Mouse (Mus musculus) gastrocnemius, adult 2 months (tissue): ENCODE data around the gene Mxd3. TPM values are rescaled to one million over a fixed set of nuclear protein-coding genes. Genes with fewer than 3 reads are reported as not detected.

Experiments used
- DNase-seq: peaks from one replicate; pipeline ENCODE4 v3.0.0; 2022
- H3K27ac ChIP-seq: fragments of 200-600 bp; 2 replicates; pipeline ENCODE4 v1.8.1; 2022; ENCODE audit warnings: mild to moderate bottlenecking
- H3K4me3 ChIP-seq: fragments of 200-600 bp; 2 replicates; pipeline ENCODE4 v1.8.1; 2022; ENCODE audit warnings: mild to moderate bottlenecking, moderate library complexity
- CTCF ChIP-seq: fragments of 200-600 bp; IDR thresholded peaks from 2 replicates; pipeline ENCODE4 v1.8.1; 2022; ENCODE audit warnings: antibody characterized with exemption, mild to moderate bottlenecking, moderate library complexity
- intact Hi-C: fragments of 180-260 bp; cut with DNase I; formaldehyde crosslinking; loops from one replicate; pipeline ENCODE4 v1.15.1; 2025
- total RNA-seq, 2 experiments: library from RNA; stranded (reverse); gene quantifications; 2 replicates each; pipeline ENCODE4 v1.2.3; 2021

The Mxd3 gene
- total RNA-seq, 2 experiments from 2014 or later: not detected

GRCm38 (mm10) chr13:55327633-55328032 is 2.0 kb downstream of the Mxd3 start:
- intact Hi-C loops: no loop called here
- no peak overlapping the region for H3K27ac ChIP-seq
- peak; percentile 85 for TF ChIP-seq CTCF
- peak; percentile 83 for DNase-seq
- no peak overlapping the region for H3K4me3 ChIP-seq

DNA sequence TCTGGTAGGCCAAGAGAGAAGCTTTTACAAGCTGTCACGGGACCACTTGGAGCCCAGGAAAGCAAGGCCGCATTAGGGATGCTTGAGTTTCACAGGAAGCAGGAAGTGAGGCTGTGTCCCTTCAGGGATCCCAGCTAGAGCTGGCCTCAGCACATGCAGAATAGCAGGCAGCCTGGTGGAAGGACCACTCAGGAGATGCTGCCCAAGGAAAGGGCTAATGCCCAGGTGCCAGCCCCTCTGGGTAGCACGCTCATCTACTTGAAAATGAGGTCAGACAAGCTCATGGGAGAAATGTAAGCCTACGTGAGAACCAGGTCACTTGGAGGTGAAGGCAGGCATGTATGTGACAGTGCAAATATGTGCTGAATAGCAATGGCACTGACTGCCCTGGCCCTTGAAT is 2.5 kb downstream of the Mxd3 start:
- TF ChIP-seq CTCF: no peak
- no peak overlapping the region for H3K27ac ChIP-seq
- intact Hi-C loops: no loop called here
- H3K4me3 ChIP-seq: no peak overlapping the region
- no peak for DNase-seq

DNA sequence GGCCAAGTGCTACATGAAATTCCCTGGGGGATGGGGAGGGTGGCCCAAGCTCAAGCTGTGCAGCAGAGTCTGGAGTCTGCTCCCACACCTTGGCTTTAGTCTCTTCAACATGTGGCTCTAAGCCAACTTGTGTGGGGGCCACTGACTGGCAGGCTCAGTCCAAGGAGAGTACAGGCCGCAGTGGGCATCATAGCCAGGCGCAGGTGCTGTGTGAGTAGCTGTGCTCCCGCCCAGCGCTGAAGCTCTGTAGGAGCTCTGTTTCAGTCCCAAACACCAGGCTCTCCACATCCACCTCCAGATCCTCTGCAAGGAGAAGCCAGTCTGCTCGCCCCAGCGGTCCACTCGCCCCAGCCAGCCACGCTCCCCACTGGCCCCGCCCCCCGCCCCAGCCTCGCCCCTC is 4.0 kb downstream of the Mxd3 start:
- intact Hi-C loops: no loop called here
- H3K27ac ChIP-seq: no peak overlapping the region
- TF ChIP-seq CTCF: no peak
- no peak for DNase-seq
- no peak overlapping the region for H3K4me3 ChIP-seq

DNA sequence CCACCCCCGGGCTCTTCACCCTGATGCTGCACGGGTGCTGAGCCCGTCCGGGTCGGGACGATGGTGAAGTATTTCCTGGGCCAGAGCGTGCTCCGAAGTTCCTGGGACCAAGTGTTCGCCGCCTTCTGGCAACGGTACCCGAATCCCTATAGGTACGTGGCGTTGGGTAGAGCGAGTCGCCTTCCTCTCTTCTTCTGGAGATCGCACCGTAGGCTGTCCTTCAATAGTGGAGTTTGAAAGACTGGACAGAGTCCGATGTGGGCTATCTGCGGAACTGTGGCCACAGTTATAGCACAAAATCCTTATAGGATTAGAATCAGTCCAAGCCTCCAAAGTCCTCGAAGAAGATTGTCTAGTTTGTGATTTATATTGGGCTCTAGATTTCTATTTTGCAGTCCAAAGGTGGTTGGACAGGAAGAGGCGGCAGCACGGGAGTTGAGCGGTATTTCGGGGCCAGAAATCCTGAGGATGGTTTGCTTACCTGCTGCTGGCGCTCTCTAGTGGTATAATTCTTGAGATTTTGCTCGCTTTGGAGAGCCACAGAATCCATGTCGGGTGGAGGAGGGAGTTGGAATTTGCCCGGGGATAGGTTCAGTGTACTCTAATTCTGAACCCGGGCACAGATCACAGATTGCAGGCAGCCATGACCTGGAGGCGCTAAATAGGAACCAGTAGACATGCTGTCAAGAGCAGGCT is 7.3 kb downstream of the Mxd3 start:
- Histone ChIP-seq H3K4me3 (peak overlapping the region; percentile 81), H3K27ac (peak overlapping the region; percentile 88)
- TF ChIP-seq CTCF: peak; percentile 37
- intact Hi-C loops: no loop called here
- DNase-seq: no peak

GRCm38 (mm10) chr13:55321434-55322129 is 8.0 kb downstream of the Mxd3 start, which contains the start of gene Rab24:
Gene Rab24 (minus strand): TSS chr13:55321946.
- no peak for TF ChIP-seq CTCF
- peak; percentile 93 for DNase-seq
- H3K4me3 ChIP-seq: peak within 1 kb of the TSS; percentile 81
- peak within 1 kb of the TSS; percentile 88 for H3K27ac ChIP-seq
- intact Hi-C loops: no loop called here

DNA sequence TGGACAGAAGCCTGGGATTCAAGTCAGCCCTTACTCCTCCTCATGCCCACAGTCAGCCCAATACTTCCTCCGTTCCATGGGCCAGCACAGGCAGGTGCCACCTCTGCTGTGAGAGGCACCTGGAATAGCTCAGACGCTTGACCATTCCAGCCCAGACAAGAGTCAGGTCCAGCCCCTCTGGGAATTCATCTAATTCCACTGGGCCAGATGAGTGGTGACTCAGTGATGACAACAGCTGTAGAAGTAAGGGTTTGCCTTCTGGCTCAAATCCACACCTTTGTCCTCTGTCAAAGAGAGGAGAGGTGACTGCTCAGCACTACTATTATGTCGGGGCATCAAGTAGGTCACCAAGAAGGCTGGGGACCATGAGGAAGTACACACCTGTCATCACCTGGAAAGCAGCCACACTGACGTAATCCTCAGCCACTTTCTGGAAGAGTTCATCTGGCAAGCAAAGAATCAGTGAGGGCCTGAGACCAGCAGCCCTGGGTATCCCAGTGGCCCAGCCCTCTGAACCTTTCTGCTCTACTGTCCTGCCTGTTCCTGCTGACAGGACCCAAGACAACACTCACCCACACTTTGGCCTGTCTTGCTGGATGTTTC is 9.6 kb downstream of the Mxd3 start, which contains the start of gene Prelid1:
TSS of gene Prelid1 (plus strand) at position 570 of the 603 bp plus-strand sequence.
- TF ChIP-seq CTCF: no peak
- Histone ChIP-seq H3K4me3 (peak within 1 kb of the TSS; percentile 81), H3K27ac (peak within 1 kb of the TSS; percentile 88)
- no peak for DNase-seq
- intact Hi-C loops: no loop called here

- no peak for DNase-seq
- no peak for TF ChIP-seq CTCF
- H3K27ac ChIP-seq: no peak overlapping the region
- H3K4me3 ChIP-seq: no peak overlapping the region
- intact Hi-C loops: no loop called here
Observed at GRCm38 (mm10) chr13:55318351-55318750, 11.3 kb downstream of the Mxd3 start.

DNA sequence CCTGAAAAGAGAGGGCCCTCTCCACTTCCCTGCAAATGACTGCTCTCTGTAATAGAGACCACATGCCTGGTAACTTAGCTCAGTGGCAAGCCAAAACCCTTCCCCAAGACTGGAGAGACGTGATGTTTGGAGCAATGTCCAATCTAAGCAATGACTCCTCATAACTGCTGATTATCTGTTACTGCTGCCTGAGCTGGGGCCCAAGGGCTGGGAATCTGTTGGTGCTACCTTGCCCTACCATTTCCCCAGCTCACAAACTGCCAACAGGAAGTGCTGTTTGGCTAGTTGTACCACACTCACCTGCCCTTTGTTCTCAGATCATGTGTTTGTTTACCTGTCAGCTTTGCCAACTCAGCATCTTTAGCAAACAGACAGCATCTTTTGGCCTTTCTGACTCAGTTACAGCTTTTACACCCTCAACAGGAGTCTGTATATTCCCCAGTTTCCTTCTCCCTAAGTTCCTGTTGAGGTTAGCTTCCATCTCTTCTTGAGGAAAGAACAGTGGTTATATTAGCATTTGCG is 14.7 kb downstream of the Mxd3 start:
- no peak for DNase-seq
- no peak overlapping the region for H3K27ac ChIP-seq
- H3K4me3 ChIP-seq: no peak overlapping the region
- no peak for TF ChIP-seq CTCF
- intact Hi-C loops: no loop called here

DNA sequence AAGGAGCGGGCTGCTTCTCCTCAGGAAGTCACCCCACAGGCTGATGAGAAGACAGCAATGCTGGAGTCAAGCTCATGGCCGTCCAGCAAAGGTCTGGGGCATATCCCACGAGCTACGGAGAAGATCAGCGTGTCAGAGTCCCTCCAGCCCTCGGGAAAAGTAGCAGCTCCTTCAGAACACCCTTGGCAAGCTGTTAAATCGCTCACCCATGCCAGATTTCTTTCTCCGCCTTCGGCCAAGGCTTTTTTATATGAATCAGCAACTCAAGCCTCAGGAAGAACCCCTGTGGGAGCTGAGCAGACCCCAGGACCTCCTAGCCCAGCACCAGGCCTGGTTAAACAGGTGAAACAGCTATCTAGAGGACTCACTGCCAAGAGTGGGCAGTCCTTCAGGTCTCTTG is 16.6 kb downstream of the Mxd3 start:
- no peak overlapping the region for H3K27ac ChIP-seq
- H3K4me3 ChIP-seq: no peak overlapping the region
- intact Hi-C loops: no loop called here
- TF ChIP-seq CTCF: no peak
- DNase-seq: no peak

DNA sequence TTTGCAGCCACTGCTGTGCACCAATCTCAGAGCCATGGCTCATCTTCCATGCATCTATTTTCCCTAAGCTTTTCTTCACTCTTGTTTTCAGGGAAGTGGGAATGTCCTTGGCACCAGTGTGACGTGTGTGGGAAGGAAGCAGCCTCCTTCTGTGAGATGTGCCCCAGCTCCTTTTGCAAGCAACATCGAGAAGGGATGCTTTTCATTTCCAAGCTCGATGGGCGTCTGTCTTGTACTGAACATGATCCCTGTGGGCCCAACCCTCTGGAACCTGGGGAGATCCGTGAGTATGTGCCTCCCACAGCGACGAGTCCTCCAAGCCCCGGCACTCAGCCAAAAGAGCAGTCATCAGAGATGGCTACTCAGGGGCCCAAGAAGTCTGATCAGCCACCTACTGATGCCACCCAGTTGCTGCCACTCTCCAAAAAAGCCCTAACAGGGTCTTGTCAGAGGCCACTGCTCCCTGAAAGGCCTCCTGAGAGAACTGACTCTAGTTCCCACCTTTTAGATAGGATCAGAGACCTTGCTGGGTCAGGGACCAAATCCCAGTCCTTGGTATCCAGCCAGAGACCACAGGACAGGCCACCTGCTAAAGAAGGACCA is 17.5 kb downstream of the Mxd3 start:
- H3K27ac ChIP-seq: no peak overlapping the region
- DNase-seq: no peak
- no peak overlapping the region for H3K4me3 ChIP-seq
- intact Hi-C loops: no loop called here
- TF ChIP-seq CTCF: no peak

GRCm38 (mm10) chr13:55300913-55301312 is 28.7 kb downstream of the Mxd3 start:
- TF ChIP-seq CTCF: no peak
- DNase-seq: no peak
- H3K27ac ChIP-seq: no peak overlapping the region
- H3K4me3 ChIP-seq: no peak overlapping the region
- intact Hi-C loops: no loop called here

GRCm38 (mm10) chr13:55296760-55297159 is 32.9 kb downstream of the Mxd3 start:
- Histone ChIP-seq H3K27ac (no peak overlapping the region), H3K4me3 (no peak overlapping the region)
- TF ChIP-seq CTCF: no peak
- intact Hi-C loops: no loop called here
- DNase-seq: no peak

DNA sequence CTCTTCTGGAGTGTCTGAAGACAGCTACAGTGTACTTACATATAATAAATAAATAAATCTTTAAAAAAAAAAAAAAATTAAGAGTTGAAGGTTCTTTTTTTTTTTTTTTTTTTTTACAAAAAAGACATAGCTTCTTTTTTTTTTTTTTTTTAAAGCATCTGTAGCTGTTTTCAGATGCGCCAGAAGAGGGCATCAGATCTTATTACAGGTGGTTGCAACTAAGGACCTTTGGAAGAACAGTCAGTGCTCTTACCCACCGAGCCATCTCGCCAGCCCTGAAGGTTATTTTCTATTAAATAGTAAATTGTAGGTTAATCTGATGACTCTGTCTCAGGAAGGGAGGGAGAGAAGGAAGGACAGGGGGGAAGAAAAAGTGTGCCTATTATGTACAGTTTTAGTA is 40.8 kb downstream of the Mxd3 start:
- intact Hi-C loops: no loop called here
- no peak overlapping the region for H3K27ac ChIP-seq
- no peak; the same call in 1 of the 2 replicates for TF ChIP-seq CTCF

More for the DNA sequence above, 40.8 kb downstream of the Mxd3 start:
- H3K4me3 ChIP-seq: no peak overlapping the region
- no peak for DNase-seq
